Mouse (Mus musculus) E14TG2a.4 (cell line): ENCODE results near the gene Ccdc82.

Experiments used
- CTCF ChIP-seq: conservative IDR thresholded peaks from 2 replicates; pipeline ENCODE4 v1.5.1; 2014; ENCODE audit warnings: low read length
- NANOG ChIP-seq: IDR thresholded peaks from 2 replicates; pipeline ENCODE4 v1.6.1; 2014; ENCODE audit warnings: borderline replicate concordance, low read length, mixed read lengths

GRCm38 (mm10) chr9:13298513-13298878 is 51.7 kb downstream of the Ccdc82 start:
- no peak for TF ChIP-seq CTCF
- no peak for TF ChIP-seq NANOG
